Mouse (Mus musculus) naive thymus-derived CD4-positive, alpha-beta T cell, adult 2 months (primary cell): ENCODE data around the gene Eda.
"Not testable (repeated sequence)": the region's sequence is repeated elsewhere in the genome, so short reads cannot be mapped to it uniquely, and the experiment has no call there.

ENCODE experiments used
- DNase-seq: peaks from one replicate; pipeline ENCODE4 v3.0.0-alpha.2; 2011; ENCODE audit warnings: low read depth

The Eda gene

GRCm38 (mm10) chrX:100409245-100409644 is 433.8 kb downstream of the Eda start:
- DNase-seq: no peak

GRCm38 (mm10) chrX:100428693-100429092 is 453.3 kb downstream of the Eda start, which contains the start of gene Otud6a:
Gene Otud6a (plus strand): TSS chrX:100429013.
- DNase-seq: no peak

- no peak for DNase-seq
Measured at GRCm38 (mm10) chrX:100432311-100432710, 456.9 kb downstream of the Eda start.

- DNase-seq: not testable (repeated sequence)
Measured at GRCm38 (mm10) chrX:100442617-100443016, 467.2 kb downstream of the Eda start, which contains the start of gene Awat2. Gene Awat2 (minus strand): TSS chrX:100442717.

GRCm38 (mm10) chrX:100443532-100443931 is 468.1 kb downstream of the Eda start:
- DNase-seq: no peak
